Mouse (Mus musculus): ENCODE measurements at regions not wholly inside any gene's neighbourhood (a gene's known extent, or its start where the extent isn't known, plus 50 kb on each side); places are given as distances from the start of the nearest gene placed in this dataset.

GRCm38 (mm10) chr17:49149896-49150295 lies 217.7 kb downstream of the Lrfn2 start:
- no peaks in the 10 kb centered on the region for H3K9me3 ChIP-seq (ENCODE audit: control insufficient read depth, low read depth, low read length)
- WGBS = 88% methylated on average over 4 of the region's 4 CpGs

GRCm38 (mm10) chr17:49150971-49151422 lies 218.8 kb downstream of the Lrfn2 start:
- no peak overlapping the region for H3K9ac ChIP-seq (replicated peaks; ENCODE audit: low read depth, low read length)
- no peaks in the 10 kb centered on the region for H3K9me3 ChIP-seq (ENCODE audit: control insufficient read depth, low read depth, low read length)
- H3K27ac ChIP-seq (ENCODE audit: low read length) = no peak overlapping the region
- no peak overlapping the region for H3K4me2 ChIP-seq (replicated peaks; ENCODE audit: low read depth, low read length)
- no peaks in the 10 kb centered on the region for H3K36me3 ChIP-seq (ENCODE audit: control insufficient read depth, insufficient read depth, low read length)
- 53% methylated on average over 3 of the region's 3 CpGs for WGBS
- no peaks in the 10 kb centered on the region for H3K4me1 ChIP-seq (ENCODE audit: control insufficient read depth, insufficient read depth, low read length)
- no peak overlapping the region for H3K4me3 ChIP-seq (ENCODE audit: low read depth, low read length)
- no peak for ATAC-seq (ENCODE audit: insufficient number of reproducible peaks, insufficient read depth, low FRiP score, low read depth)
- H3K27me3 ChIP-seq (ENCODE audit: control insufficient read depth, insufficient read depth, low read length) = no peaks in the 10 kb centered on the region

More at GRCm38 (mm10) chr17:49149896-49150295, 217.7 kb downstream of the Lrfn2 start:
- ATAC-seq (ENCODE audit: insufficient number of reproducible peaks, insufficient read depth, low FRiP score, low read depth) = no peak
- Histone ChIP-seq H3K27ac (ENCODE audit: low read length) (no peak overlapping the region), H3K4me2 (replicated peaks; ENCODE audit: low read depth, low read length) (no peak overlapping the region), H3K9ac (replicated peaks; ENCODE audit: low read depth, low read length) (no peak overlapping the region), H3K4me1 (ENCODE audit: control insufficient read depth, insufficient read depth, low read length) (no peaks in the 10 kb centered on the region), H3K36me3 (ENCODE audit: control insufficient read depth, insufficient read depth, low read length) (no peaks in the 10 kb centered on the region), H3K4me3 (ENCODE audit: low read depth, low read length) (no peak overlapping the region), H3K27me3 (ENCODE audit: control insufficient read depth, insufficient read depth, low read length) (no peaks in the 10 kb centered on the region)

GRCm38 (mm10) chr17:49153994-49154393 lies 221.8 kb downstream of the Lrfn2 start:
- Histone ChIP-seq H3K9ac (replicated peaks; ENCODE audit: low read depth, low read length) (no peak overlapping the region), H3K4me1 (ENCODE audit: control insufficient read depth, insufficient read depth, low read length) (no peaks in the 10 kb centered on the region), H3K4me2 (replicated peaks; ENCODE audit: low read depth, low read length) (no peak overlapping the region), H3K9me3 (ENCODE audit: control insufficient read depth, low read depth, low read length) (no peaks in the 10 kb centered on the region), H3K36me3 (ENCODE audit: control insufficient read depth, insufficient read depth, low read length) (no peaks in the 10 kb centered on the region), H3K27ac (ENCODE audit: low read length) (no peak overlapping the region), H3K27me3 (ENCODE audit: control insufficient read depth, insufficient read depth, low read length) (no peaks in the 10 kb centered on the region), H3K4me3 (ENCODE audit: low read depth, low read length) (no peak overlapping the region)
- no peak for ATAC-seq (ENCODE audit: insufficient number of reproducible peaks, insufficient read depth, low FRiP score, low read depth)
- WGBS = 79% methylated on average over 9 of the region's 9 CpGs

- 74% methylated on average over 9 of the region's 9 CpGs for WGBS
- no peak overlapping the region for H3K27ac ChIP-seq (ENCODE audit: low read length)
- H3K27me3 ChIP-seq (ENCODE audit: control insufficient read depth, insufficient read depth, low read length) = no peaks in the 10 kb centered on the region
- ATAC-seq (ENCODE audit: insufficient number of reproducible peaks, insufficient read depth, low FRiP score, low read depth) = no peak
- no peaks in the 10 kb centered on the region for H3K4me1 ChIP-seq (ENCODE audit: control insufficient read depth, insufficient read depth, low read length)
- H3K9me3 ChIP-seq (ENCODE audit: control insufficient read depth, low read depth, low read length) = no peaks in the 10 kb centered on the region
- H3K9ac ChIP-seq (replicated peaks; ENCODE audit: low read depth, low read length) = no peak overlapping the region
- H3K4me3 ChIP-seq (ENCODE audit: low read depth, low read length) = no peak overlapping the region
- H3K4me2 ChIP-seq (replicated peaks; ENCODE audit: low read depth, low read length) = no peak overlapping the region
- no peaks in the 10 kb centered on the region for H3K36me3 ChIP-seq (ENCODE audit: control insufficient read depth, insufficient read depth, low read length)
Observed at GRCm38 (mm10) chr17:49155001-49155515, 222.9 kb downstream of the Lrfn2 start.

- Histone ChIP-seq H3K4me3 (ENCODE audit: low read depth, low read length) (no peak overlapping the region), H3K27ac (ENCODE audit: low read length) (no peak overlapping the region), H3K4me2 (replicated peaks; ENCODE audit: low read depth, low read length) (no peak overlapping the region), H3K36me3 (ENCODE audit: control insufficient read depth, insufficient read depth, low read length) (no peaks in the 10 kb centered on the region), H3K9ac (replicated peaks; ENCODE audit: low read depth, low read length) (no peak overlapping the region), H3K9me3 (ENCODE audit: control insufficient read depth, low read depth, low read length) (no peaks in the 10 kb centered on the region), H3K4me1 (ENCODE audit: control insufficient read depth, insufficient read depth, low read length) (no peaks in the 10 kb centered on the region), H3K27me3 (ENCODE audit: control insufficient read depth, insufficient read depth, low read length) (no peaks in the 10 kb centered on the region)
- WGBS = 58% methylated on average over 2 of the region's 2 CpGs
- ATAC-seq (ENCODE audit: insufficient number of reproducible peaks, insufficient read depth, low FRiP score, low read depth) = no peak
Observed at GRCm38 (mm10) chr17:49157586-49157985, 225.4 kb downstream of the Lrfn2 start.

GRCm38 (mm10) chr17:49171252-49172047 lies 239.3 kb downstream of the Lrfn2 start:
- WGBS = 2% methylated on average over 20 of the region's 20 CpGs
- no peak overlapping the region for H3K27ac ChIP-seq (ENCODE audit: low read length)
- no peak overlapping the region for H3K9ac ChIP-seq (replicated peaks; ENCODE audit: low read depth, low read length)

GRCm38 (mm10) chr17:49172052-49172799 lies 240.0 kb downstream of the Lrfn2 start:
- H3K9ac ChIP-seq (replicated peaks; ENCODE audit: low read depth, low read length) = no peak overlapping the region
- no peaks in the 10 kb centered on the region for H3K27me3 ChIP-seq (ENCODE audit: control insufficient read depth, insufficient read depth, low read length)
- peak overlapping the region; percentile 48 for H3K4me2 ChIP-seq (replicated peaks; ENCODE audit: low read depth, low read length)
- H3K4me3 ChIP-seq (ENCODE audit: low read depth, low read length) = peak overlapping the region; percentile 22
- no peaks in the 10 kb centered on the region for H3K36me3 ChIP-seq (ENCODE audit: control insufficient read depth, insufficient read depth, low read length)
- no peak overlapping the region for H3K27ac ChIP-seq (ENCODE audit: low read length)
- no peaks in the 10 kb centered on the region for H3K9me3 ChIP-seq (ENCODE audit: control insufficient read depth, low read depth, low read length)
- WGBS = 12% methylated on average over 15 of the region's 15 CpGs
- no peaks in the 10 kb centered on the region for H3K4me1 ChIP-seq (ENCODE audit: control insufficient read depth, insufficient read depth, low read length)
- ATAC-seq (ENCODE audit: insufficient number of reproducible peaks, insufficient read depth, low FRiP score, low read depth) = no peak

More at GRCm38 (mm10) chr17:49171252-49172047, 239.3 kb downstream of the Lrfn2 start:
- no peaks in the 10 kb centered on the region for H3K9me3 ChIP-seq (ENCODE audit: control insufficient read depth, low read depth, low read length)
- peak; percentile 42; the same call in 1 of the 2 replicates for ATAC-seq (ENCODE audit: insufficient number of reproducible peaks, insufficient read depth, low FRiP score, low read depth)
- no peaks in the 10 kb centered on the region for H3K36me3 ChIP-seq (ENCODE audit: control insufficient read depth, insufficient read depth, low read length)
- no peaks in the 10 kb centered on the region for H3K27me3 ChIP-seq (ENCODE audit: control insufficient read depth, insufficient read depth, low read length)
- H3K4me1 ChIP-seq (ENCODE audit: control insufficient read depth, insufficient read depth, low read length) = no peaks in the 10 kb centered on the region
- peak overlapping the region; percentile 22 for H3K4me3 ChIP-seq (ENCODE audit: low read depth, low read length)
- H3K4me2 ChIP-seq (replicated peaks; ENCODE audit: low read depth, low read length) = peak overlapping the region; percentile 48

- Histone ChIP-seq H3K9me3 (ENCODE audit: control insufficient read depth, low read depth, low read length) (no peaks in the 10 kb centered on the region), H3K36me3 (ENCODE audit: control insufficient read depth, insufficient read depth, low read length) (no peaks in the 10 kb centered on the region), H3K27me3 (ENCODE audit: control insufficient read depth, insufficient read depth, low read length) (no peaks in the 10 kb centered on the region), H3K4me3 (ENCODE audit: low read depth, low read length) (no peak overlapping the region), H3K4me2 (replicated peaks; ENCODE audit: low read depth, low read length) (no peak overlapping the region), H3K9ac (replicated peaks; ENCODE audit: low read depth, low read length) (no peak overlapping the region), H3K27ac (ENCODE audit: low read length) (no peak overlapping the region), H3K4me1 (ENCODE audit: control insufficient read depth, insufficient read depth, low read length) (no peaks in the 10 kb centered on the region)
- ATAC-seq (ENCODE audit: insufficient number of reproducible peaks, insufficient read depth, low FRiP score, low read depth) = no peak
- WGBS = 73% methylated on average over 8 of the region's 8 CpGs
Observed at GRCm38 (mm10) chr17:49172800-49173150, 240.6 kb downstream of the Lrfn2 start.
